Mouse (Mus musculus) thymus, postnatal 14 days (tissue): ENCODE results near the gene Syne1.

Experiments used
- DNase-seq: peaks from one replicate; pipeline ENCODE4 v3.0.0; 2021

Gene Syne1

GRCm38 (mm10) chr10:5288716-5289574 is 262.3 kb downstream of the Syne1 start:
- DNase-seq: no peak

GRCm38 (mm10) chr10:5288262-5288661 is 263.0 kb downstream of the Syne1 start:
- DNase-seq: no peak

GRCm38 (mm10) chr10:5275769-5276168 is 275.5 kb downstream of the Syne1 start:
- no peak for DNase-seq

- no peak for DNase-seq
Measured at GRCm38 (mm10) chr10:5270641-5271040, 280.6 kb downstream of the Syne1 start.

- DNase-seq: no peak
Measured at GRCm38 (mm10) chr10:5264418-5264817, 286.9 kb downstream of the Syne1 start.

GRCm38 (mm10) chr10:5262636-5263035 is 288.6 kb downstream of the Syne1 start:
- no peak for DNase-seq

- no peak for DNase-seq
Measured at GRCm38 (mm10) chr10:5256686-5257085, 294.6 kb downstream of the Syne1 start.

- no peak for DNase-seq
Measured at GRCm38 (mm10) chr10:5253752-5254151, 297.5 kb downstream of the Syne1 start.

- no peak for DNase-seq
Measured at GRCm38 (mm10) chr10:5250702-5251101, 300.6 kb downstream of the Syne1 start.

GRCm38 (mm10) chr10:5239680-5240079 is 311.6 kb downstream of the Syne1 start:
- no peak for DNase-seq

GRCm38 (mm10) chr10:5236926-5237325 is 314.4 kb downstream of the Syne1 start:
- no peak for DNase-seq

- DNase-seq: no peak
Measured at GRCm38 (mm10) chr10:5236171-5236570, 315.1 kb downstream of the Syne1 start.

- no peak for DNase-seq
Measured at GRCm38 (mm10) chr10:5234721-5235501, 316.4 kb downstream of the Syne1 start.

- DNase-seq: no peak
Measured at GRCm38 (mm10) chr10:5229129-5229528, 322.2 kb downstream of the Syne1 start.

GRCm38 (mm10) chr10:5227395-5228076 is 323.7 kb downstream of the Syne1 start:
- peak; percentile 57 for DNase-seq

GRCm38 (mm10) chr10:5215943-5216342 is 335.3 kb downstream of the Syne1 start:
- DNase-seq: no peak

- DNase-seq: no peak
Measured at GRCm38 (mm10) chr10:5207905-5208641, 343.2 kb downstream of the Syne1 start.

GRCm38 (mm10) chr10:5205977-5206376 is 345.3 kb downstream of the Syne1 start:
- DNase-seq: no peak

GRCm38 (mm10) chr10:5205570-5205969 is 345.7 kb downstream of the Syne1 start:
- DNase-seq: no peak

GRCm38 (mm10) chr10:5203837-5204236 is 347.4 kb downstream of the Syne1 start:
- peak; percentile 83 for DNase-seq

- DNase-seq: no peak
Measured at GRCm38 (mm10) chr10:5197356-5197755, 353.9 kb downstream of the Syne1 start.

- DNase-seq: no peak
Measured at GRCm38 (mm10) chr10:5196267-5196666, 355.0 kb downstream of the Syne1 start.

- DNase-seq: no peak
Measured at GRCm38 (mm10) chr10:5195288-5195687, 356.0 kb downstream of the Syne1 start.
